Mouse (Mus musculus): Measurements from ENCODE around the gene Gpr179.
"Not testable (repeated sequence)": the region's sequence is repeated elsewhere in the genome, so short reads cannot be mapped to it uniquely, and the experiment has no call there.

Gpr179 gene

GRCm38 (mm10) chr11:97315504-97316503, 36.1 kb downstream of the Gpr179 start, which contains the start of gene Mrpl45:
TSS of gene Mrpl45 (plus strand) at chr11:97315716.
- peak; percentile 99 for DNase-seq

DNA sequence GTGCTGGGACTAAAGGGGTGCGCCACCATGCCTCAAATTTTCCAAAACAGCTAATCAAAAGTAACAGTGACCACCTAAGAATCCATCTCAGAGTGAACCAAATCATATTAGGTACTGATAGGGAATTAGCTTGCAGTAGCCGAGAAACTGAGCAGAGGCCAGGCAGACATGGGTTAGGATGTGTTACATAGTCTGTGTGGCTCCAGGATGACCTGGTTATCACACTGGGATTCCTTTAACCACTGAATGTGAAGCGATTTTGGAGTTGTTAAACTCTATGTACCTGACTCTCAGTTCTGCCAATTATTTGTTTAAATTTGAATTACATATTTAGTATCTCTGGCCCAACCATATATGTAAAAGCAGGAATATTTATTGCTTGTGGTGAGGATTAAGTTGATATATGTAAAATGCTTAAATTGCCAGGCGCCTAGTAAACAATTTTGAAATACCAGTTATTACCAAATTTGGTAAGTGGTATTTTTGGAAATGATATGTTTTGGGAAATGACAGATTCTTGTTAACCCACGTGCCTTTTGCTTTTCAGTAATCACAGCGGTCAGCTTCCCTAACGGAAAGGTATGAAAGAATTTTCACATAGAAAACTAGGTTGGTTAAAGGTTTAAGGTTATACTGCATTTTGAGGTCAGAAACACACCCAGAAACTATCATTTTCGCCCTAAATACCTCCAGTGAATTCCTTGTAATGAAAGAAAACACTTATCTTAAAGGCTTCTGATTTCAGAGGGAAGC, 37.0 kb downstream of the Gpr179 start:
- no peak for DNase-seq

DNA sequence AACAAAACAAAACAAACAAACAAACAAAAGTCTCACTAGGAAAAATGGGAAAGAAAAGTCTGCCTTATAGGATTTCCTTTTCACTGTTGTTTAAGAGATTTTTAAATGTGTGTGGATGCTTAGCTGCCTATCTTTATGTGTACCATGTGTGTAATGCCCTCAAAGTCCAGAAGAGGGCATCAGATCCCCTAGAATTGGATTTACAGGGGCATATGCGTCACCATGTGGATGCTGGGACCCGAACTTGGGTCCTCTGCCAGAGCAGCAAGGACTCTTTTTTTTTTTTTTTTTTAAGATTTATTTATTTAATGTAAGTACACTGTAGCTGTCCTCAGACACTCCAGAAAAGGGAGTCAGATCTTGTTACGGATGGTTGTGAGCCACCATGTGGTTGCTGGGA, 37.8 kb downstream of the Gpr179 start:
- no peak for DNase-seq

DNA sequence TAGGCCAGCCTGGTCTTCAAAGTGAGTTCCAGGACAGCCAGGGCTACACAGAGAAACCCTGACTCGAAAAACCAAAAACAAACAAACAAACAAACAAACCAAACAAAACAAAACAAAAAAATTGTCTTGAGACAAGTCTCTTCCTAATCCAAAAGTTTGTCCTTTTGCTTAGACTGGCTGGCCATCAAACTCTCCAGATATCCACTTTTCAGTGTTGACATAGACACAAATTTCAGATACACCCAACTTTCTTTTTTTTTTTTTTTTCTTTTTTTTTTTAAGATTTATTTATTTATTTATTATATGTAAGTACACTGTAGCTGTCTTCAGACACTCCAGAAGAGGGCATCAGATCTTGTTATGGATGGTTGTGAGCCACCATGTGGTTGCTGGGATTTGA, 39.0 kb downstream of the Gpr179 start:
- DNase-seq: not testable (repeated sequence)

GRCm38 (mm10) chr11:97310895-97311631, 40.8 kb downstream of the Gpr179 start:
- DNase-seq: no peak

DNA sequence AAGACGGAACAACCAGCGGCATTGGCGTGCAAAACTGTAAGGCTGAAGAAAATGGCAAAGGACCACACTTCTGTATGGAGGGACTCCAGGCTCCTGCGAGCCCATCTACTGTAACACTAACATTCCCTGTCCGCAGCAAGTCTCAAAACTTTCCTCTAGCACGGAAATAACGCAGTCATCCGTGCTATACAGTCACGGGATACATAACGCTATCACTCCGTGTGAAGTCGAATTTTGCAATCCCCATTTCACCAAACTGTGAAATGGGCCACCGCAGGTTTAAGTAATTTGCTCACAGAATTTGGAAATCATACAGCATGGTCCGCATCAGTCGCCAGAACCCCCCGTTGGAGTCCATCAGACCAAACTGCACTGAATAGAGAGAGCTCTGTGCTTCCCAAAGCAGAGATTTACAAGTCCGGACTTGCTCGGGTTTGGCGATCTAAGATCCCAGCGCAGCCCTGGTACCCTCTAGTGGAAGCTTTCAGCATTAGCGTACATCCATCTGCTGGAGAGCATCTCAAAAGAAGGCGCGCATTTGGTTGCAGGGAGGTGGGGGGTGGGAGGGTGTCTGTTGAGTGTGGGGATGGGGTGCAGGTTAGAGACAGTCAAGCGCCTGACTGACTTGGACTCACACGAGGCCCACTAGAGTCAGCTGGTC, 41.8 kb downstream of the Gpr179 start:
- DNase-seq: peak; percentile 77

DNA sequence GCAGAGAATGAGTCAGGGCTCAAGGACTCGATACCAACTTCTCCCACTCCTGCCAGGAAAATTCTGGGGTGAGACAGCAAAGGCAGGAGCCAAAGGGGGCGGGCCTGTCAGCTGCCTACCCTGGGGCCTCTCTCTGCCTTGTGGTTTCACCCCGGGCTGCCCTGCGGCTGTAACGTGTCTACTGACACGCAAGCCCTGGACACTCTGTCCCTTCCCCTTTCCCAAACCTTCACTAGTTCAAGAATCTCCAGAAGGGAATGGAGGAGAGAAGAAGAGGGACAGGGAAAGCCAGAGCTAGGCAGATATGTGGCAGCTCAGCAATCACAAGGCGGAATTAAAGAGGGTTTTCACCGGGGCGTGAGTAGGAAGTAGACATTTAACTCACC, 42.4 kb downstream of the Gpr179 start:
- DNase-seq: peak; percentile 36

GRCm38 (mm10) chr11:97308806-97309450, 42.9 kb downstream of the Gpr179 start:
- no peak for DNase-seq

DNA sequence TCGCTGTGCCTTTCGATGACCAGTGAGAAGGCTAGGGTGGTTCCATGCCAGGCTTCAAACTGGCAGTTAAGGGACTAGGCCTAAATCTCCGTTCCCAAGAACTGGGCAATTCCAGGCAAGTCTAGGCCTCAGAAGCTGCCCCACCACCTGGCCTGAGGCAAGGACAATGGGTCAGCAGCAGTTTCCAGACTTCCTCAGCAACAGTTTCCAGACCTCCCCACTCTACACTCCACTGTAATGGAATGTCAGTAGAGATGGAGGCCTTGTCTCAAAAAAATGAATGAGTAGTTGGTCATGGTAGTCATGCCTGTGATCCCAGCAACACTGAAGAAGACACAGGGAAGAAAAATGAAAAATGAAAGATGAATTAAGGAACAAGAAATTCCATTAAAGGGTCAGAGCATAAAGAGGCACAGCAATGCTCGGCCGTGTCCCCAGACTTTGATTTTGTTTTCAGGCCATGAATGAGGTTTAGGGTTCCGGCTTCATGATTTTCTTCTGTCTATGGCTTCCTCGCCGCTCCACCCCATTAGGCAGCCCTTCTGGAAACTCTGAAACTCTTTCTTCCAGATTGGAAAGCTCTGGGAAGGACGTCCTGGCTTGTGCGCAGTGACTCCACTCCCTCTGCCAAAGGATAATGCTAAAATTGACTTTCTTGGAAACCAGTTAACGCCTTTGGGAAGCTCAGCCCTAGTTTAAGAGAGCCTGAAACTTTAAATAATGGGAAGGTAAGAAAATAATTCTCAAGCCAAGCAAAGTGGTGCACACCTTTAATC, 44.4 kb downstream of the Gpr179 start:
- no peak for DNase-seq

DNA sequence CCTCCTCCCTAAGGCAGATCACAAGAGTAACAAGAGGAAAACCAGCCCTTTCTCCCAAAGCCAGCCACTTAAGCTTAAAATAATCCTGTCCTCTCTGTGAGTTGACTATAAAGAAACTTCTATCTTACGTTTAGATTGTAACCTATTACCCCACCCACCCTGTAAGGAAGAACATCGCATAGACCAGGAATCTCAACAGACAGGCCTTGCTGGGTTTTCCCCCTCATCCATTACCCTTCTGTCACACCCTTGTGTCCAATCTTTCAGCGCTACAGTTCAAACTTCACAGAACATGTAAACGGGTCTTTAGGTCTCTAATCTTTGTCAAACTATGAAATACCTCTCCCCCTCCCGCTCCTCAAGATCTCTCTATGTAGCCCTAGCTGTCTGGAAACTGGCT, 47.2 kb downstream of the Gpr179 start:
- DNase-seq: no peak

GRCm38 (mm10) chr11:97302231-97302781, 49.6 kb downstream of the Gpr179 start:
- DNase-seq: no peak

DNA sequence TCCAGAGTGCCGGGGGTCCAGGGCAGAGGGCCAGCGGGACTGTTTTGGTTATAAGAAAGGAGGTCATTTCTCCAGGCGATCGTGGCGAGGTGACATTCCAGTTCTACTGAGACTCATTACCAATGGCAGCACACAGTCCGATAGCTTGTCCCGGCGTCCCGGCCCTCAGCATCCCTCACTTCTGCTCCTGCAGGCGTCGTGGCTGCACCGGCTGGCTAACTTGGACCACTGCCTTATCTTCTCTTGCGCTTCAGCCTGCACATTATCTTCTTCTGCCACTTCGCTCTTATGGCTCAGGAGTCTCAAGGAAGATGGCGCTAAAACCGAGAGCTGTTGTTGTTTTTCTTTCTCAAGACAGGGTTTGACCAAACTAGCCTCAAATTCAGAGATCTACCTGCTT, 50.5 kb downstream of the Gpr179 start:
- DNase-seq: no peak

GRCm38 (mm10) chr11:97299939-97300338, 51.9 kb downstream of the Gpr179 start:
- no peak for DNase-seq

DNA sequence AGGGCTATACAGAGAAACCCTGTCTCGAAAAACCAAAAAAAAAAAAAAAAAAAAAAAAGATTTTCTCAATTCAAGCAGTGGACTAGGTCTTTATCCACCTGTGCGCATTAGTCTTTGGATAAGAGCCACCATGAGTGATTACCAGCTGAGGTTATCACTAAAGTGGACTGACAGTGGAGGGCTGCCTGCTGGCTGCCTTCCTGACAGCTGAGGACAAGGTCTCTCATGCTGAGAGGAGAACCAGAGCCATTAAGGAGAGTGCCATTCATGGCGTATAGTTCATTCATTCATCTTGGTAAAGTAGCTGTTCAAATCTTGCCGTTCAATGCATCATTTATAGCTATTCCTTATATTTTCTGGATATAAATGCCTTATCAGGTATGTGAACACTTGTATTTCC, 55.3 kb downstream of the Gpr179 start:
- DNase-seq: no peak

DNA sequence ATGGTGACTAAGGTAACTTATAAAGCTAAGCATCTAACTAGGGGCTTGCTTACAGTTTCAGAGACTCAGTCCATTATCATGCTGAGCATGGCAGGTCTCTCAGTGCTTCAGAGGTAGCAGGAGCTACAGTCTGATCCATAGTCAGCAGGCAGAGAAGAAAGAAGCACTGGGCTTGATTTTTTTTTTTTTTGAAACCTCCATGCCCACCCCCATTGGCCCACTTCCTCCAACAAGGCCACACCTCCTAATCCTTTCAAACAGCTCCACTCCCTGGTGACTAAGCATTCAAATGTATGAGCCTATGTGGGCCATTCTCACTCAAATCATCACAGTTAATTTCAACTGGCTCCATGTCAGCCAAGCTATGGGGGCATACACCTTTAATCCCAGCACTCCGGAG, 59.1 kb downstream of the Gpr179 start:
- no peak for DNase-seq

DNA sequence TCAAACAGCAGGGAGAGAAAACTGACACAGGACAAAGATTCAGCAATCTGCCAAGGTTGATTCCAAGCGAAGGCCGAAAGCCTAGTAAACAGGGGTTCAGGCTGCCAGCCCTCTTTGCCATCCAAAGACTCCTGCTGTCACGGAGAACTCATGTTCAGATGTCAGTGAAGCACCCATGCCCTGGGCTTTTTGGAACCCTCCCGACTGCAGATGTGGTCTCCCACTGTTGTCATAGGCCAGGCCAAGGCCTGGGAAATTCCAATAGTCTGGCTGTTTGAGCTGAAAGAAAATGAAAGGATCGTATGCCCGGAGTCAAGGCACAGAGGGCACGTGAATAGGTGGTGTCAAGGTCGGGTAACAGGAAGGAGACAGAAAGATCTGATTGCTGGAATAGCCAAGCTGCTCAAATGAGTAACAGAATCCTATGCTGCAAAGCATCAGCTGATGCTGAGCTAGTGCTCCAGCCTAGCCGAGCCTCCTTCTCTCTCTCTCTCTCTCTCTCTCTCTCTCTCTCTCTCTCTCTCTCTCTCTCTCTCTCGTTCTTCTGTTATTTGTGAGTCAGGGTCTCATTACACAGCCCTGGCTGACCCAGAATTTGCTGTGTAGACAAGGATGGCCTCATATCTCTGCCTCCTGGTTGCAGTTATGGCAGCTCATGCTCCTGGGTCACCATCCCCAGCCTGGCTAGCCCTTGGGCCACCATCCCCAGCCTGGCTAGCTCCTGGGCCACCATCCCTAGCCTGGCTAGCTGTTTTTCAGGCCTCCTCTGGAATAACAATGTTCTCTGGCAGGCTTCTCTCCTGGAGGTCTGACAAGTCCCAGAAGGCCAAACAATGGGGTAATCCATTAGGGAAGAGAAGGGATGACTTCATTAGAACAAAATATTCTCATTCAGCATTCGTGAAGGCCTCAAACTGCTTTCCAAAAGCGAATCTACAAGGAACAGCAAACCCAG, 62.3 kb downstream of the Gpr179 start:
- no peak for DNase-seq

- DNase-seq: no peak
Observed at GRCm38 (mm10) chr11:97287643-97288042, 64.2 kb downstream of the Gpr179 start.

GRCm38 (mm10) chr11:97286973-97287372, 64.9 kb downstream of the Gpr179 start:
- no peak for DNase-seq
